Mouse (Mus musculus) fibroblast of lung, adult 2 months (primary cell): ENCODE measurements around the gene Cyp2c29.
"Not testable (repeated sequence)": the region's sequence is repeated elsewhere in the genome, so short reads cannot be mapped to it uniquely, and the experiment has no call there.

Experiments
- DNase-seq: peaks from one replicate; pipeline ENCODE4 v3.0.0-alpha.2; 2011; ENCODE audit warnings: low read depth

Gene Cyp2c29

GRCm38 (mm10) chr19:39269105-39269504 lies at the start of gene Cyp2c29:
TSS of gene Cyp2c29 (plus strand) at chr19:39269405.
- not testable (repeated sequence) for DNase-seq

- DNase-seq, result not testable (repeated sequence)
Measured at GRCm38 (mm10) chr19:39267036-39267435, 2.2 kb upstream of the Cyp2c29 start.

- DNase-seq, result no peak
Measured at GRCm38 (mm10) chr19:39282801-39283200, 13.6 kb downstream of the Cyp2c29 start.

GRCm38 (mm10) chr19:39285637-39286036 lies 16.4 kb downstream of the Cyp2c29 start:
- no peak for DNase-seq

- DNase-seq, result no peak
Measured at GRCm38 (mm10) chr19:39286825-39287224, 17.6 kb downstream of the Cyp2c29 start.

GRCm38 (mm10) chr19:39288978-39289377 lies 19.8 kb downstream of the Cyp2c29 start:
- DNase-seq, result no peak
